In the genomic region with DNA sequence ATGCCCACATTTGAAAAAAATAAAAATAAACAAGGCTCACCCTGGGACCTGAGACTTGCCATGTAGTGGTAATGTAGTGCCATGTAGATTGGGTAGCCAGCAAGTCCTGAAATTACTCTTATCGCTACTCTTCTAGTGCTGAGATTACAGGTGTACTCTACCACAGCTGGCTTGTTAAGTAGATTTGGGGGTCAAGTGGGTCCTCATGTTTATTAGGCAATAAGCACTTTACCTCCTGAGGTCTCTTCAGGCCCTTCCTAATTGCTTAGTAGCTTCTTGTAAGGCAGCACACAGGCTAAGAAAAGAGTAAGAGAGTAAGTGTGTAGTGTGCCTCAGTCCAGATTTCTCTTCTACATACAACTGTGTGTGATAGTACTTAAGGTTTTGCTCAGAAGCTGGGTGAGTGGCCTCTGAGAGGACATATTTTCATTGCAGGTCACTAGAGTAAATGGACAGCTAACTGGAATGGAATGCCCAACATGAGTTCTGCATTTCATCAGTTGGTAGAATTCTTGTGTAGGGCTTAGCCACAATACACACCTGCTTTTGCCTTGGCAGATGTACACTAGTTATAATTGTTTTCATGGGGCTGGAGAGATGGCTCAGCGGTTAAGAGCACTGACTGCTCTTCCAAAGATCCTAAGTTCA, we compare ENCODE assay signal across 16 mouse cellular contexts. TPM values are rescaled to one million over a fixed set of nuclear protein-coding genes. Genes with fewer than 3 reads are reported as not detected.
"Had no signal": no experiment of that assay in that cellular context is flagged by ENCODE, and none has a peak within 500 bp of the region (broad histone marks: within the 10 kb centered on the region; RNA-seq: fewer than 3 reads in every experiment).

No protein-coding gene starts in this region.

- H3K27ac ChIP-seq: limb, embryonic 15.5 days; liver, embryonic 12.5 days; midbrain, embryonic 10.5 days; neural tube, embryonic 15.5 days had no signal

- H3K9ac ChIP-seq: limb, embryonic 15.5 days; liver, embryonic 12.5 days; neural tube, embryonic 15.5 days had no signal

- H3K4me3 ChIP-seq: limb, embryonic 15.5 days; liver, embryonic 12.5 days; midbrain, embryonic 10.5 days; myocyte; neural tube, embryonic 15.5 days had no signal

- H3K27me3 ChIP-seq: limb, embryonic 15.5 days; neural tube, embryonic 15.5 days had no signal

- DNase-seq: kidney, postnatal 25 days; midbrain, embryonic 14.5 days; right cerebral cortex, adult 18-20 months; right cerebral cortex, postnatal 25 days; thymus, postnatal 4 days had no signal

- H3K9me3 ChIP-seq: limb, embryonic 15.5 days; liver, embryonic 12.5 days; midbrain, embryonic 10.5 days; neural tube, embryonic 15.5 days had no signal

- H3K4me2 ChIP-seq: limb, embryonic 15.5 days; liver, embryonic 12.5 days; neural tube, embryonic 15.5 days had no signal

- ATAC-seq: liver, embryonic 12.5 days had no signal

- H3K4me1 ChIP-seq: limb, embryonic 15.5 days; midbrain, embryonic 10.5 days; neural tube, embryonic 15.5 days had no signal

RNA-seq across cellular contexts. Expression of a gene that starts 12.4 kb away (rescaled TPM):
- total RNA-seq: layer of hippocampus, postnatal 25 days; left cerebral cortex, adult 8-10 months; left cerebral cortex, postnatal 25 days; megakaryocyte, adult 5-6 weeks had no signal
- polyA plus RNA-seq: limb, embryonic 11.5 days; liver, embryonic 12.5 days; midbrain, embryonic 10.5 days; midbrain, embryonic 14.5 days; neural tube, embryonic 11.5 days; neural tube, embryonic 15.5 days had no signal
